Mouse (Mus musculus) cerebellum, adult 2 months (tissue): ENCODE data around the gene Mmadhc.

ENCODE experiments used
- CTCF ChIP-seq: fragments of 200-500 bp; IDR thresholded peaks from 2 replicates; pipeline ENCODE4 v1.5.1; 2011; ENCODE audit warnings: low read depth, mild to moderate bottlenecking, control low read depth, low read length, moderate library complexity, borderline replicate concordance; ENCODE audit not compliant: insufficient read depth
- POLR2A ChIP-seq: fragments of 200-500 bp; IDR thresholded peaks from 2 replicates; pipeline ENCODE4 v1.6.1; 2011; ENCODE audit warnings: low read length, control low read depth, borderline replicate concordance; ENCODE audit not compliant: insufficient read depth

DNA sequence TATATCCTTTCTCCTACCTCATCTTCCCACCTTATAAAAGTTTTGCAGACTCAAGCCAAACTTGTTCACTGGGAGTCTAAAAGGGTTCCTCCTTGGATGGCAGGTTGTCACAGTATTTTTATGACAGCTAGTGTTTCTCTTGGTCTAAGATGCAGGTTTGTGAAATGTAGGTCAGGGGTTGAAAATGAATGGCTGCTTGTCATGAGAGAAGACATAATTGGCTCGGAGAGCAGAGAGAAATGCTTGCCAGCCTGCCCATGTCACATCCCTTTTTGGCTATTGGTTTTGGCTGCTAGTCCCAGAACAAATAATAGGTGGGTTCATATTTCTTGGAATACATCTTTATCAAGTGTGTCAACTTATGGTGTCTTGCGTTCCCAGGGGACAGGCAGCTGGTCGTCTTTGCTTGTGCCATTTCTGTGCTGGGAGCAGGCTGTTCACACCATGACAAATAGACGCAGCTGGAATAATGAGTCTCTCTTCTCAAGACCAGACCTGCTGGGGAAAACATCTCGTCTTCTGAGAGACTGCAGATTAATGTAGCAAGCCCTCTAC is 35.2 kb upstream of the Mmadhc start:
- TF ChIP-seq CTCF = no peak
- no peak for TF ChIP-seq POLR2A
